ENCODE assay signal across 21 mouse cellular contexts in the genomic region with DNA sequence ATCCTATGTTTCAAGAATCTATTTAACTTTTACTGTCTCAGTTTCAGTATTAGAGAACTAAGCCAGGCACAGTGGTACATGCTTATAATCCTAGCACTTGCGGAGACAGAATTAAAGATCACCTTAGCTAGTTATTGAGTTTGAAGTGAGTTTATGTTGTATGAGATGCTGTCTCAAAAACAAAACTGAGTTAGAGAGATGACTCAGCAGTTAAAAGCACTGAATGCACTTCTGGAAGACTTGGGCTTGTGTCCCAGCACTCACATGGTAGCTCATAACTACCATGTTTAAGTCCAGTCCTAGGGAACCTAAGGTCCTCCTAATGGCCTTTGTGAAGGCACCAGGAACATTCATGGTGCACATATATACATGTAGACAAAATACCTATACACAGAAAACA.
A peak's percentile ranks its signal among the peaks of the same experiment; 100 is the strongest.
DNase-seq lines count a peak whose midpoint lies in the region; ATAC-seq lines count a peak whose summit lies in the region.
"Had no signal": no experiment of that assay in that cellular context is flagged by ENCODE, and none has a peak within 500 bp of the region (broad histone marks: within the 10 kb centered on the region; RNA-seq: fewer than 3 reads in every experiment).

No protein-coding gene starts in this region.

- no peaks in the 10 kb centered on the region for H3K9me3 ChIP-seq in liver, embryonic 15.5 days (replicated peaks)
- H3K9me3 ChIP-seq: embryonic facial prominence, embryonic 13.5 days; forebrain, embryonic 10.5 days; heart, embryonic 13.5 days; hindbrain, embryonic 15.5 days had no signal

- peak; percentile 15 for DNase-seq in 3T3-L1 (ENCODE audit: low read depth, low spot score)
- peak; percentile 15 for DNase-seq in 416B (ENCODE audit: low read depth)
- DNase-seq in NIH3T3 (ENCODE audit: low read depth) = peak; percentile 29
- no peak for DNase-seq in thymus, postnatal 10 days (ENCODE audit: low spot score in 2 of 2)
- no peak for DNase-seq in cerebellum, postnatal 10 days
- no peak for DNase-seq in cerebellum, adult 18-20 months
- DNase-seq: adrenal gland, adult 2 months; adrenal gland, postnatal 25 days; gastrocnemius, adult 2 months; gastrocnemius, postnatal 25 days; heart, adult 11 months; heart, postnatal 36 days had no signal

- H3K4me3 ChIP-seq in liver, embryonic 15.5 days (replicated peaks) = no peak overlapping the region
- H3K4me3 ChIP-seq: embryonic facial prominence, embryonic 13.5 days; forebrain, embryonic 10.5 days; gastrocnemius, adult 2 months; heart, embryonic 13.5 days; hindbrain, embryonic 15.5 days had no signal

- H3K9ac ChIP-seq in liver, embryonic 15.5 days = no peak overlapping the region
- H3K9ac ChIP-seq: embryonic facial prominence, embryonic 13.5 days; heart, embryonic 13.5 days; hindbrain, embryonic 15.5 days had no signal

- H3K27ac ChIP-seq in liver, embryonic 15.5 days (replicated peaks) = peak overlapping the region; percentile 14; the same call in 1 of the 2 replicates
- H3K27ac ChIP-seq: embryonic facial prominence, embryonic 13.5 days; forebrain, embryonic 10.5 days; gastrocnemius, adult 2 months; heart, embryonic 13.5 days; hindbrain, embryonic 15.5 days had no signal

- H3K4me1 ChIP-seq in liver, embryonic 15.5 days (replicated peaks) = 0 out of 2 replicates have a peak, but pooled peaks cover 3% of the 10 kb centered on the region
- H3K4me1 ChIP-seq: embryonic facial prominence, embryonic 13.5 days; forebrain, embryonic 10.5 days; heart, embryonic 13.5 days; hindbrain, embryonic 15.5 days had no signal

- no peaks in the 10 kb centered on the region for H3K27me3 ChIP-seq in liver, embryonic 15.5 days
- H3K27me3 ChIP-seq: embryonic facial prominence, embryonic 13.5 days; heart, embryonic 13.5 days; hindbrain, embryonic 15.5 days; Patski had no signal

- ATAC-seq in liver, embryonic 15.5 days (ENCODE audit: insufficient read depth) = no peak
- ATAC-seq: activated CD4-positive, CD25-positive, alpha-beta regulatory T cell, adult 4 months; forebrain, embryonic 14.5 days; intestine, embryonic 16.5 days; Patski had no signal

- 95% methylated on average over 1 of the region's 1 CpGs for WGBS in liver, embryonic 15.5 days (ENCODE audit: insufficient replicate concordance)

- H3K36me3 ChIP-seq in liver, embryonic 15.5 days (replicated peaks) = peaks cover 60% of the 10 kb centered on the region

- no peak overlapping the region for H3K4me2 ChIP-seq in liver, embryonic 15.5 days
- H3K4me2 ChIP-seq: embryonic facial prominence, embryonic 13.5 days; heart, embryonic 13.5 days; hindbrain, embryonic 15.5 days had no signal

Comparison
In these comparisons a context has a peak if more than half of its experiments do, and no peak if none do; other contexts are left out.
1. DNase-seq: peak in 3T3-L1 (single experiment), 416B (single experiment) and NIH3T3 (single experiment); none in thymus, postnatal 10 days (0 of 2), cerebellum, postnatal 10 days (0 of 2) and cerebellum, adult 18-20 months (0 of 2).